Mouse (Mus musculus): ENCODE data around the gene Prrx2. TPM values are rescaled to one million over a fixed set of nuclear protein-coding genes. Genes with fewer than 3 reads are reported as not detected.

Gene Prrx2
- polyA plus RNA-seq, 1 experiment from 2014 or later, result 27.7 TPM

DNA sequence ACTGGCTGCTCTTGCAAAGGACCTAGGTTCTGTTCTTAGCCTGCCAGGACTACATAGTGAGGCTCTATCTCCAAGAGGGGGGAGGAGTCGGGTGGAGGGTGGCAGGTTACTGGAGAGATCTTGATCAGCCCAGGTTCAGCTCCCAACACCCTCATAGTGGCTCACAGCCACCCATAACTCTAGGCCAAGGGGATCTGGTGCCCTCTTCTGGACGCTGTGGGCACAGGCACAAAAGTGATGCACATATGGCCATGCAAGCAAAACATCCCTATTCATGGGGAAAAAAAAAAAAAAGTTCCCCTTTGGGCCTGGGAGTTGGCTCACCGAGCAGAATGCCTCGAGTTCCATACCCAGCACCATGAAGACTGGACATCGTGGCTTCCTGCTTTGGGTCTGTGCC is 5.5 kb upstream of the Prrx2 start:
- DNase-seq (ENCODE audit: extremely low spot score, low spot score), result no peak

DNA sequence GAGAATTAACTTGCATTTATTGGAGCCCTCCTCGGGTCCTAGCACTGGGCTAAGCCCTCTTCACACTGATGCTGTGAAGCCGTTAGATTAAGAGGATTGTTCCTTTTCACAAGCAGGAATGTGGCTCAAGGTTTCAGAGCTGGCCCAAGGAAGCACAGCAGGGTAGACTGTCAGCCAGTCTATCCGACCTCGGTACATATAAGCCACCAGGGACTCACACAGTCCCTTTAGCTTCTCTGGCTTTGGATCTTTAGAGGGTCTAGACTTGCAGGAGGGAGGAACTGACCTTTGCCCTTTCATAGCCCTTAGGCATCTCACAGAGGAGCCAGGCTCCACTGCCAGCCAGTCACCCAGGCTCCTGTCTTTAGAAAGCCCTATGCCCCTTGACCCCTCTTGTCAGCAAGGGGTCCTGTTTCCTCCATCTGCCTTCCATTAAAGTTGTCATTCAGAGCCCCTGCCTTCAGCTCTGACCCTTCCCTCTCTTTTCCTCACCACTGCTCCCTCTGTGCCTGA is 4.4 kb upstream of the Prrx2 start, which contains the start of gene Asb6:
Asb6 (minus strand) TSS at position 51 of the 513 bp plus-strand sequence.
- DNase-seq (ENCODE audit: extremely low spot score, low spot score), result peak; percentile 48

More for the DNA sequence above, 5.5 kb upstream of the Prrx2 start:
- 50% methylated on average over 5 of the region's 5 CpGs for WGBS
- Histone ChIP-seq H3K27ac (peak overlapping the region; percentile 79), H3K9me3 (no peaks in the 10 kb centered on the region), H3K4me3 (no peak overlapping the region), H3K4me1 (peaks cover 60% of the 10 kb centered on the region), H3K27me3 (ENCODE audit: poor library complexity, severe bottlenecking) (no peaks in the 10 kb centered on the region), H3K36me3 (replicated peaks) (peaks cover 28% of the 10 kb centered on the region)

DNA sequence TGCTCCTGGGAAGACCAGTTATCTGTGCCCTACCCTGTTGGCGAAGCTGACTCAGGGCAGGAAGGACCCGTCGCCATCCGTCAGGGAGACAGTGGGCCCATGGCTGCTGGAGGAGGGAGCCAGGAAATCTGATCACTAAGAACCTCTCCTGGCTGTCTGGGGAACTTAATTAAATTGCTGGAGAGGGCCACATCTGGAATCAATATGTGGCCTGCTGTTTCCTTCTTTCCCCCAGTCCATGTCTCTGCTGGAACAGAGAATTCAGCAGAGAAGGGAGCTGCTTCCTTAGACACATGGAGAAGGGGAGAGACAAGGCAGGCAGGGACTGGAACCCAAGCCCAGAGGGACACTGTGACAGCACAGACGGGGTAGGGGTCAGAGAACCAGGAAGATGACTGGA is 1.1 kb upstream of the Prrx2 start:
- DNase-seq (ENCODE audit: extremely low spot score, low spot score), result no peak

More for the DNA sequence above, 4.4 kb upstream of the Prrx2 start, which contains the start of gene Asb6:
- Histone ChIP-seq H3K4me1 (peaks cover 68% of the 10 kb centered on the region), H3K9me3 (no peaks in the 10 kb centered on the region), H3K4me3 (no peak within 1 kb of the TSS), H3K36me3 (replicated peaks) (peaks cover 17% of the 10 kb centered on the region), H3K27ac (peak within 1 kb of the TSS; percentile 79), H3K27me3 (ENCODE audit: poor library complexity, severe bottlenecking) (no peaks in the 10 kb centered on the region)
- WGBS, result 6% methylated on average over 4 of the region's 4 CpGs

DNA sequence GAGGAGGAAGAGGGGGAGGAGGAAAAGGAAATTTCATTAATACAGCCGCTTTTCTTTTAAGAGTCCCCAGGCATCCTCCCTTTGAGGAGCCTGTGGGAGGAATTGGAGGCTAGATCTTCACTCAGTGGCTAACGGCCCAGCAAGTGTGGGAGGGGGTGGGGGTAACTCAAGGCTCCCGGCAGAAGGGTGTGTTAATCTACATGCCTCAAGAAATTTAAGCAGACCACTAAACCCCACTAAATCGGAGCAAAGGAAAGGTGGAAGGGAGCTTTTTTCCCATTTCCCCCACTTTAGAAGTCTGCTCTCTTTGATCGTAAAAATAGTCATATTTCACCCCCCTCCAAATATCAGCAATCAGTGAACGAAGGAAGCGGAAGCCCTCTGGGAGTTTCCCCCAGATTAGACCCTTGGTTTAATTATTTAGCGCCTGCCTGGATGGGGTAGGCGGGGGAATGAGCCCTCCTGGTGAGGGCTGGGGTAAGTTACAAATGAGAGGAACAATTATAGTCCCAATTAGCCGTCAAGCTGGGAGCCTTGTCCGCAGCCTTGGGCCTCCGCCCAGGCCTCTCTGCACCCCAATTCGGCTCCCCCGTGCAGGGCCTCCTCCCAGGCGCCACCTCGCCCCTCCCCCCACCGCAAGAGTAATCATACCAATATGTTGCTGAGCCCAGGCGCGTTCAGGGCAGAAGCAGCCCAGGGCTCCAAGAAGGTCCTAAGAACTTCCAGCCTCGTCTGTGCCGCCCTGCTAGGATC is 1.6 kb downstream of the Prrx2 start:
- H3K4me1 ChIP-seq, result peaks cover 49% of the 10 kb centered on the region
- peak overlapping the region; percentile 30 for H3K4me3 ChIP-seq
- H3K9me3 ChIP-seq, result no peaks in the 10 kb centered on the region
- H3K27ac ChIP-seq, result peak overlapping the region; percentile 84
- H3K27me3 ChIP-seq (ENCODE audit: poor library complexity, severe bottlenecking), result no peaks in the 10 kb centered on the region
- peak; percentile 53 for DNase-seq (ENCODE audit: extremely low spot score, low spot score)
- no peaks in the 10 kb centered on the region for H3K36me3 ChIP-seq (replicated peaks)
- WGBS, result 7% methylated on average over 21 of the region's 21 CpGs

More for the DNA sequence above, 1.1 kb upstream of the Prrx2 start:
- 55% methylated on average over 5 of the region's 5 CpGs for WGBS
- Histone ChIP-seq H3K27me3 (ENCODE audit: poor library complexity, severe bottlenecking) (no peaks in the 10 kb centered on the region), H3K9me3 (no peaks in the 10 kb centered on the region), H3K4me1 (peaks cover 66% of the 10 kb centered on the region), H3K27ac (peak overlapping the region; percentile 84), H3K4me3 (no peak overlapping the region), H3K36me3 (replicated peaks) (no peaks in the 10 kb centered on the region)

DNA sequence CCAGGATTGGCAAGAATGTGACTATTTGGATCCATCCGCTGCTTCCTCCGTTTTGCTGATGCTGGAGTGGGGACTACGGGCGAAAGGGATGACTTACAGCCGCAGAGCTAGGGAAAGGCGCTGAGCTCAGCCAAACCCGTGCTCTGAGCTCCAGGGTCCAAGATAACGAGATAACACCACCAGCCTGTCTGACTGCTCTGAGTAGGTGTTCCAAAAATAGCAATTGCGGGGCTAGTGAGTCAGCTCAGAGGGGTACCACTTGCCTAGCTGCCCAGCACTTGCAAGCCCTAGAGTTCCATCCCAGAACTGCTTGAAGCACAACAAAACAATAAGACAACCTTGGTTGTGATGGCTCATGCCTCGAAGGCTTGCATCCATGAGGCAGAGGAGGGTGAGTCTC is 7.8 kb downstream of the Prrx2 start:
- H3K36me3 ChIP-seq (replicated peaks), result no peaks in the 10 kb centered on the region
- H3K9me3 ChIP-seq, result no peaks in the 10 kb centered on the region
- 63% methylated on average over 10 of the region's 10 CpGs for WGBS
- peaks cover 30% of the 10 kb centered on the region for H3K4me1 ChIP-seq
- no peak overlapping the region for H3K4me3 ChIP-seq
- peaks cover 50% of the 10 kb centered on the region for H3K27me3 ChIP-seq (ENCODE audit: poor library complexity, severe bottlenecking)
- DNase-seq (ENCODE audit: extremely low spot score, low spot score), result no peak
- H3K27ac ChIP-seq, result 0 out of 2 replicates have a peak overlapping the region, but pooled peaks have one; percentile 30

DNA sequence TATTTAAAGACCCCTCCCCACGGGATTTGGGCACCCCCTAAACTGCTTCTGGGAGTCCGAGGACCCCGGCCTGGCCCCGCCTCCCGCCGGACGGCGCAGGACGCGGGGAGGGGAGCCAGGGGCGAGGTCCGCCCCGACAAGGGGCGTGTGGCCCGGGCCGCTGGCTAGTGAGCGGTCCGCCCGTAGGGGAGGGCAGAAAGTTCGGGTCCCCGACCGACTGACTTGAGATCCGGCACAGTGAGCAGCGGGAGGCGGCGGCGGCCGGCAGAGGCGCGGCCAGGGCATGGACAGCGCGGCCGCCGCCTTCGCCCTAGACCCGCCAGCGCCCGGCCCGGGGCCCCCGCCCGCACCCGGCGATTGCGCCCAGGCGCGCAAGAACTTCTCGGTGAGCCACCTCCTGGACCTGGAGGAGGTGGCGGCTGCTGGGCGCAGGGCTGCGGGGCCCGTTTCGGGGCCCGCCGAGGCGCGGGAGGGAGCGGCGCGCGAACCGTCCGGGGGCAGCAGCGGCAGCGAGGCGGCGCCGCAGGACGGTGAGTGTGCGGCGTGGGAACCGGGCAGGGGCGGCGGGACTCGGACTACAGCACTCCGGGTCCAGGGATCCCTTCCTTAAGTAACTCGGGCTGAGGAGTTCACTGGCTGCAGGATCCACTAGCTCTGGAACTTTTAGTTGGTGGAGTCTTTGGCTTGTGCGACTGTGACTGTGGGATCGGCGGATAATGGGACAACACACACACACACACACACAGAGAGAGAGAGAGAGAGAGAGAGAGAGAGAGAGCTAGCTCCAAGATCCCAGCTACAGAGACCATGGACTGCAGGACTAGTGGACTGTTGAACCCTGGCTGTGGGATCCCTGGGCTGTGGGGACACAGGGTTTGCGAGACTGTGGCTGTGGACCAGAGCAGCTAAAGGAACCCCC is 10.6 kb downstream of the Prrx2 start:
- H3K27ac ChIP-seq, result peak overlapping the region; percentile 87
- peaks cover 50% of the 10 kb centered on the region for H3K27me3 ChIP-seq (ENCODE audit: poor library complexity, severe bottlenecking)
- no peaks in the 10 kb centered on the region for H3K9me3 ChIP-seq
- under 1% methylated on average over 80 of the region's 80 CpGs for WGBS
- H3K4me1 ChIP-seq, result peaks cover 43% of the 10 kb centered on the region
- peak overlapping the region; percentile 83 for H3K4me3 ChIP-seq
- no peak for DNase-seq (ENCODE audit: extremely low spot score, low spot score)
- H3K36me3 ChIP-seq (replicated peaks), result no peaks in the 10 kb centered on the region

DNA sequence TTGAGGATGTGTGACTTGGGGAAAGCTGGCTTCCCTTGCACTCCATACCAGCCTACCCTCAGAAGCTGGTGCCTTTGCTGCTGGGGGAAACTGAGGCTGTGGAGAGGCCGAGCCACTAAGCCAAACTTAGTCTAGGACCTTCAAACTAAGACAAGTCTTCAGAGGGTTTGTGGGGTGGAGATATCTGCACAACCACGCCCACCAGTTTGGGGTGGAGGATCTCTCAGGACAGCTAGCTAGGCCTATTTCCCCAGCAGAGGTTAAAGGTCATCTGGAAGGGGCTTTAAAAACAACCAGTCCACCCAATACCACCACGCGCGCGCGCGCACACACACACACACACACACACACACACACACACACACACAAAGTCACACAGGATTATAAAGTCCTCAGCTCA is 11.5 kb downstream of the Prrx2 start:
- Histone ChIP-seq H3K9me3 (no peaks in the 10 kb centered on the region), H3K4me1 (peaks cover 51% of the 10 kb centered on the region), H3K27me3 (ENCODE audit: poor library complexity, severe bottlenecking) (peaks cover 50% of the 10 kb centered on the region), H3K27ac (peak overlapping the region; percentile 87; the same call in 1 of the 2 replicates), H3K36me3 (replicated peaks) (no peaks in the 10 kb centered on the region), H3K4me3 (peak overlapping the region; percentile 83)
- WGBS, result 73% methylated on average over 8 of the region's 8 CpGs
- DNase-seq (ENCODE audit: extremely low spot score, low spot score), result no peak

DNA sequence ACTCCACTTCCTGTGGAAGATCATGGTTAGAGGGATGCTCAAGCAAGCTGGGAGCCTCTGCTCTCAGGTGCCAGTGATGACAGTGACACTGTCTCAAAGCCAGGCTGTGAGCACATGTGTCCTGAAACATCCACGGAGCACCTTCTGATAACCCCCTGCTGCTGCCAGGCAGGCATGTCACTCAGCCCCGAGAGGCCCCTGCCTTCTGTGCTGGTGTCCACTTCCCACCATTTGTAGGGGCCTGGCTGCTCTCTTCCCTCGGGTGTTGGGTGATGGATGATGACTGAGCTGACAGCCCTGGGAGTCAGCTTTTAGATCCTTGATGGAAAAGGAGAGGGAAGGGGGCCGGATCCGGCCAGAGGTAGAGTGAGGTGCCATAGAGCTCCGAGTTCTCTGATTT is 12.0 kb downstream of the Prrx2 start:
- peak overlapping the region; percentile 83 for H3K4me3 ChIP-seq
- H3K27me3 ChIP-seq (ENCODE audit: poor library complexity, severe bottlenecking), result peaks cover 50% of the 10 kb centered on the region
- DNase-seq (ENCODE audit: extremely low spot score, low spot score), result no peak
- 50% methylated on average over 6 of the region's 6 CpGs for WGBS
- peaks cover 56% of the 10 kb centered on the region for H3K4me1 ChIP-seq
- no peaks in the 10 kb centered on the region for H3K36me3 ChIP-seq (replicated peaks)
- H3K27ac ChIP-seq, result peak overlapping the region; percentile 25; the same call in 1 of the 2 replicates
- H3K9me3 ChIP-seq, result no peaks in the 10 kb centered on the region

DNA sequence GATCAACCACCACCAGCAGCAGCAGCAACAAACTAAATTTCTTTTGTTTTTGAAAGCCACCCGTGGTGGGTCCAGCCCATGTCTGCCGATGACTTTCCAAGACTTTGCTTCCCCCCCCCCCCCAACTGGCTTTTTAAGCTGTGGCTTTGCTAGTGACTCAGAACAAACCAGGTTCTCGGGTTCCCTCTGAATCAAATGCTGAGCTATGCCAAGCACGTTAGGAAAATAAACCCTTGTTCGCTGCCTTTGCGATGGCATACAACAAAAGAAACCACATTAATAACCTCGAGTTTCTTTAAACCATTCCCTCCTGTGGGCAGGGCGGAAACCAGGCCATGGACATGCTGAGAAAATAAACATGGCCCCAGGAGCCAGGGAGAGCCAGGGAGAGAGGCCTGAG is 13.4 kb downstream of the Prrx2 start:
- H3K9me3 ChIP-seq, result no peaks in the 10 kb centered on the region
- no peak overlapping the region for H3K27ac ChIP-seq
- no peak for DNase-seq (ENCODE audit: extremely low spot score, low spot score)
- H3K4me1 ChIP-seq, result peaks cover 71% of the 10 kb centered on the region
- H3K36me3 ChIP-seq (replicated peaks), result no peaks in the 10 kb centered on the region
- peaks cover 38% of the 10 kb centered on the region for H3K27me3 ChIP-seq (ENCODE audit: poor library complexity, severe bottlenecking)
- WGBS, result 65% methylated on average over 8 of the region's 8 CpGs
- H3K4me3 ChIP-seq, result no peak overlapping the region

DNA sequence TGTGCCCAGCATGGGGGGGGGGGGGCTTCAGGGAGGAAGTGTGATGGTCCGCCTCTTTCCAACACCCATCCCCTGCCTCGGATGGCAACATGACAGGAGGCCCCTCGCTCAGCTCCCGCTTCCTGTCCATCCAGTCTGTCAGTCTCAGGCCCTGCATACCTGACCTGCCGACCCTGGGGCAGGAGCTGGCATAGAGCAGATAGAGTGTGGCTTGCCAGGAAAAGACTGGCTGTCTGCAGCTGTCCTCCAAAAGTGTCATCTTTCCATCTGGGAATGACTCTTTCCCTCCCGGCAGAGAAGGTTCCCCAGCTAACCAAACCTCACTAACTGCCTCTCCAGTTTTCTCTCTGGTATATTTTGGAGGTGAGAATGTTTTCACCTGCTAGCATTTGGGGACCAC is 15.8 kb downstream of the Prrx2 start:
- H3K4me1 ChIP-seq, result peaks cover 79% of the 10 kb centered on the region
- H3K27ac ChIP-seq, result no peak overlapping the region
- no peaks in the 10 kb centered on the region for H3K9me3 ChIP-seq
- H3K36me3 ChIP-seq (replicated peaks), result no peaks in the 10 kb centered on the region
- H3K27me3 ChIP-seq (ENCODE audit: poor library complexity, severe bottlenecking), result peaks cover 17% of the 10 kb centered on the region
- DNase-seq (ENCODE audit: extremely low spot score, low spot score), result no peak
- WGBS, result 67% methylated on average over 6 of the region's 6 CpGs
- no peak overlapping the region for H3K4me3 ChIP-seq

DNA sequence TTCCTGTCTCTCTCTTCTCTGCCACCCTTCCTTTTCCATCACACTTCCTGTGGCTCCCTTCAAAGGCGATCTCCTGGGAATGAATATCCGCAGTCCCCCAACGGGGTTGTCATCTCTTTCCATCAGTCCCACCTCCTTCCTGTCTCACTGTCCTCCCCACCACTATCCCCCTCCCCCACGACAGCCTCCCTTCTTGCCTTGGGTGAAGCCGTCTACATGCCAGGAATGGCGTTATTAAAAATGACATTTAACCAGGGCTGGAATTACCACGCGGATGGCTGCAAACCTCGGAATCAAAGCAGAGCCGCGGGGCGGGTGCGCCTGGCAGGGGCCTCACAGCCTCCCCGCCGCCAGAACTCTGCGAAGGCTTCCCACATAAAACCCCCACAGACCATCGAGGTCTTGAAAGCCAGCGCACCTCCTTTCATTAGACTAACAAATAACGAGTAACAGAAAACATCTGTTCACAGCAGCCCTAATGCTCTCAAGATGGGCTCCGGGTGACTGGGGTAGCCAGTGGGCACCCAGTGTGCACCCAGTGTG is 18.1 kb downstream of the Prrx2 start:
- Histone ChIP-seq H3K27ac (peak overlapping the region; percentile 78), H3K27me3 (ENCODE audit: poor library complexity, severe bottlenecking) (no peaks in the 10 kb centered on the region), H3K4me3 (no peak overlapping the region), H3K36me3 (replicated peaks) (no peaks in the 10 kb centered on the region), H3K4me1 (peaks cover 69% of the 10 kb centered on the region), H3K9me3 (no peaks in the 10 kb centered on the region)
- no peak for DNase-seq (ENCODE audit: extremely low spot score, low spot score)
- WGBS, result 45% methylated on average over 20 of the region's 20 CpGs

DNA sequence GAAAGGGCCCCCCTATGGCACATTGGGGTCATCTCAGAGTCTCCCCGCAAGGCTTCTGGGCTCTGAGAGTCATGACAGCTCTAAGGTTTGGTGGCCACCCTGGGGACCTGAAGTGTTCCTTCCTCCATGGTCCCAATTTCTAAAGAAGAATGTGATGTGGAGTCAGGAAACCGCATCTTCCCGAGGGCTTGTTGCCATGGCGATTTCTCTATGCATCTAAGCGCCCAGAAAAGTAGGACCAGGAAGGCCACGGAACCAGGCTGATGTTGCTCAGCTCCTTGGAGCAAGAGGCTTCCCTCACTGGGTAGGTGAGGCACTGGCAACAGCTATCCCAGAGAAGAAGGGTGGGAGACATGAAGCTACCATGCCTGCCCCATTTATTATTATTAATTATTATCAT is 22.3 kb downstream of the Prrx2 start:
- no peaks in the 10 kb centered on the region for H3K9me3 ChIP-seq
- H3K27me3 ChIP-seq (ENCODE audit: poor library complexity, severe bottlenecking), result no peaks in the 10 kb centered on the region
- H3K27ac ChIP-seq, result no peak overlapping the region
- no peaks in the 10 kb centered on the region for H3K36me3 ChIP-seq (replicated peaks)
- 76% methylated on average over 6 of the region's 6 CpGs for WGBS
- DNase-seq (ENCODE audit: extremely low spot score, low spot score), result no peak
- H3K4me3 ChIP-seq, result no peak overlapping the region
- peaks cover 70% of the 10 kb centered on the region for H3K4me1 ChIP-seq

All from forebrain, embryonic 10.5 days (tissue).